Mouse (Mus musculus): ENCODE measurements around the gene Cfap61.

GRCm38 (mm10) chr2:146099838-146100237 lies 165.3 kb downstream of the Cfap61 start:
- TF ChIP-seq POLR2A (IDR thresholded peaks at IDR 0.05; ENCODE audit: control insufficient read depth, extremely low read depth, insufficient read depth, low read length, poor library complexity): no peak
- TF ChIP-seq CTCF (IDR thresholded peaks at IDR 0.05; ENCODE audit: borderline replicate concordance, control insufficient read depth, extremely low read depth, insufficient read depth, low read length, poor library complexity): no peak
